Mouse (Mus musculus): Measurements from ENCODE around the gene Ccdc9b.

DNA sequence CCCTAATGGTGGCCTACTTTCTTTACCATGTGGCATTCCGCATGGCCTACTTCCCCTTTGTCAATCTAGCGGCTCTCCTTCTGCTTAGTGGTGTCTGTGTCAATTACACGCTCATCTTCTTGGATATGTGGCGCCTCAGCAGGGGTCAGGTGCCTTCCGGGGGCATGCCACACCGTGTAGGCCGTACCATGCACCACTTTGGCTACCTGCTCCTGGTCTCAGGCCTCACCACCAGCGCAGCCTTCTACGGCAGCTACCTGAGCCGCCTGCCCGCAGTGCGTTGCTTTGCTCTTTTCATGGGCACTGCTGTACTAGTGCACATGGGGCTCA lies 27.7 kb upstream of the Ccdc9b start:
- no peak for TF ChIP-seq POLR2A (IDR thresholded peaks at IDR 0.05; ENCODE audit: low read depth, low read length)
- no peak for TF ChIP-seq CTCF (IDR thresholded peaks at IDR 0.05; ENCODE audit: extremely low read depth, insufficient read depth, insufficient read length, insufficient replicate concordance)

All from spleen, adult 2 months (tissue).